Mouse (Mus musculus) heart, postnatal 0 days (tissue): ENCODE data around the gene Slc25a25. TPM values are rescaled to one million over a fixed set of nuclear protein-coding genes. Genes with fewer than 3 reads are reported as not detected.

ENCODE experiments used
- ATAC-seq: fragments of 200-750 bp; cut with Nextera tagmentation; 2 replicates; pipeline ENCODE4 v1.8.0; 2017; ENCODE audit warnings: low read depth, moderate number of reproducible peaks, moderate library complexity; ENCODE audit not compliant: insufficient read depth
- DNase-seq: peaks from one replicate; pipeline ENCODE4 v3.0.0-alpha.2; 2016; ENCODE audit warnings: low spot score
- H3K27ac ChIP-seq: fragments of 300-500 bp; sonication (generic); 2 replicates; pipeline ENCODE4 v1.5.1; 2014; ENCODE audit warnings: low read depth, mild to moderate bottlenecking
- H3K27me3 ChIP-seq: fragments of 300-500 bp; sonication (generic); 2 replicates; pipeline ENCODE4 v1.6.1; 2014; ENCODE audit warnings: low read length, mixed read lengths; ENCODE audit not compliant: control insufficient read depth, insufficient read depth
- H3K36me3 ChIP-seq: fragments of 300-500 bp; sonication (generic); replicated peaks from 2 replicates; pipeline ENCODE4 v1.6.1; 2014; ENCODE audit warnings: low read length, mixed read lengths; ENCODE audit not compliant: control insufficient read depth, insufficient read depth
- H3K4me1 ChIP-seq: fragments of 300-500 bp; sonication (generic); 2 replicates; pipeline ENCODE4 v1.6.1; 2014; ENCODE audit warnings: antibody characterized with exemption; ENCODE audit not compliant: control insufficient read depth, insufficient read depth
- H3K4me2 ChIP-seq: fragments of 300-500 bp; sonication (generic); 2 replicates; pipeline ENCODE4 v1.6.1; 2014; ENCODE audit warnings: low read depth, mild to moderate bottlenecking, low read length, moderate library complexity
- H3K4me3 ChIP-seq: fragments of 300-500 bp; sonication (generic); 2 replicates; pipeline ENCODE4 v1.5.1; 2014; ENCODE audit warnings: low read depth, low read length
- H3K9ac ChIP-seq: fragments of 300-500 bp; sonication (generic); replicated peaks from 2 replicates; pipeline ENCODE4 v1.6.1; 2014; ENCODE audit warnings: low read depth, low read length, mixed read lengths
- H3K9me3 ChIP-seq: fragments of 300-500 bp; sonication (generic); replicated peaks from 2 replicates; pipeline ENCODE4 v1.6.1; 2016; ENCODE audit warnings: low read length; ENCODE audit not compliant: control insufficient read depth
- CTCF ChIP-seq: IDR thresholded peaks from 2 replicates; pipeline ENCODE4 v1.5.1; 2016; ENCODE audit warnings: antibody characterized with exemption, control low read depth, low read depth
- EP300 ChIP-seq: IDR thresholded peaks from 2 replicates; pipeline ENCODE4 v1.6.1; 2016; ENCODE audit warnings: antibody characterized with exemption, low read depth
- WGBS: fragments of 180-500 bp; shearing (Covaris S2); extraction: QIAGEN DNeasy Blood & Tissue Kit; methylation state at CpG from one replicate; pipeline ENCODE4 v1.1.7; 2014; 5-methylcytosine and 5-hydroxymethylcytosine counted together
- polyA plus RNA-seq: library from polyadenylated mRNA; unstranded; fragments of >200 nt; fragmentation: Nextera tagmentation; extraction: Ambion mirVana; gene quantifications from 2 replicates; pipeline ENCODE4 v1.2.1, GENCODE M21; 2015
- total RNA-seq: library from RNA; depleted of rRNA; stranded (reverse); fragments of >200 nt; gene quantifications from 2 replicates; pipeline ENCODE4 v1.2.3, GENCODE M21; 2014; ENCODE audit warnings: low replicate concordance

Slc25a25 gene
- total and polyA plus RNA-seq, 2 experiments from 2014 or later, result 6.6 to 12.5 TPM

GRCm38 (mm10) chr2:32407144-32407824 is 44.0 kb downstream of the Slc25a25 start:
- TF ChIP-seq EP300 (no peak), CTCF (no peak)
- ATAC-seq (no peak), DNase-seq (no peak)
- Histone ChIP-seq H3K9ac (no peak overlapping the region), H3K27ac (no peak overlapping the region), H3K4me1 (no peaks in the 10 kb centered on the region), H3K27me3 (no peaks in the 10 kb centered on the region), H3K36me3 (0 out of 2 replicates have a peak, but pooled peaks cover 10% of the 10 kb centered on the region), H3K4me3 (no peak overlapping the region), H3K4me2 (no peak overlapping the region), H3K9me3 (no peaks in the 10 kb centered on the region)
- WGBS, result 71% methylated on average over 7 of the region's 7 CpGs

GRCm38 (mm10) chr2:32404663-32405062 is 46.6 kb downstream of the Slc25a25 start:
- no peaks in the 10 kb centered on the region for H3K27me3 ChIP-seq
- WGBS, result 14% methylated on average over 2 of the region's 2 CpGs
- TF ChIP-seq EP300 (no peak), CTCF (peak; percentile 100)
- H3K4me1 ChIP-seq, result no peaks in the 10 kb centered on the region
- no peaks in the 10 kb centered on the region for H3K9me3 ChIP-seq
- peaks cover 34% of the 10 kb centered on the region for H3K36me3 ChIP-seq
- H3K4me2 ChIP-seq, result no peak overlapping the region
- no peak overlapping the region for H3K9ac ChIP-seq
- peak; percentile 81 for DNase-seq
- no peak overlapping the region for H3K4me3 ChIP-seq
- ATAC-seq, result peak; percentile 49
- no peak overlapping the region for H3K27ac ChIP-seq

- Histone ChIP-seq H3K36me3 (peaks cover 23% of the 10 kb centered on the region), H3K4me1 (peaks cover 6% of the 10 kb centered on the region; the same call in 1 of the 2 replicates), H3K27me3 (no peaks in the 10 kb centered on the region), H3K27ac (peak overlapping the region; percentile 96), H3K4me2 (peak overlapping the region; percentile 85), H3K9me3 (no peaks in the 10 kb centered on the region), H3K9ac (peak overlapping the region; percentile 85), H3K4me3 (peak overlapping the region; percentile 92)
- DNase-seq, result no peak
- TF ChIP-seq EP300 (no peak), CTCF (no peak)
- WGBS, result under 1% methylated on average over 15 of the region's 15 CpGs
- ATAC-seq, result no peak
These were observed 54.5 kb downstream of the Slc25a25 start for GRCm38 (mm10) chr2:32396695-32397094.

GRCm38 (mm10) chr2:32395946-32396621 is 55.2 kb downstream of the Slc25a25 start:
- no peaks in the 10 kb centered on the region for H3K27me3 ChIP-seq
- peak overlapping the region; percentile 92 for H3K4me3 ChIP-seq
- peak overlapping the region; percentile 85 for H3K9ac ChIP-seq
- peak overlapping the region; percentile 96 for H3K27ac ChIP-seq
- H3K36me3 ChIP-seq, result peaks cover 17% of the 10 kb centered on the region
- peak overlapping the region; percentile 85 for H3K4me2 ChIP-seq
- WGBS, result under 1% methylated on average over 45 of the region's 59 CpGs
- H3K4me1 ChIP-seq, result peaks cover 6% of the 10 kb centered on the region; the same call in 1 of the 2 replicates
- H3K9me3 ChIP-seq, result no peaks in the 10 kb centered on the region
- TF ChIP-seq EP300 (no peak), CTCF (no peak)
- ATAC-seq, result peak; percentile 94
- peak; percentile 94 for DNase-seq

GRCm38 (mm10) chr2:32395484-32395945 is 55.7 kb downstream of the Slc25a25 start, which contains the start of gene Ptges2:
Gene Ptges2, plus strand, starts transcription at chr2:32395896.
- TF ChIP-seq CTCF (no peak), EP300 (no peak; the same call in 1 of the 2 replicates)
- Histone ChIP-seq H3K27ac (peak within 1 kb of the TSS; percentile 96), H3K4me3 (peak within 1 kb of the TSS; percentile 92), H3K36me3 (peaks cover 11% of the 10 kb centered on the region; the same call in 1 of the 2 replicates), H3K27me3 (no peaks in the 10 kb centered on the region), H3K4me2 (peak within 1 kb of the TSS; percentile 85), H3K9me3 (no peaks in the 10 kb centered on the region), H3K4me1 (peaks cover 6% of the 10 kb centered on the region; the same call in 1 of the 2 replicates), H3K9ac (peak within 1 kb of the TSS; percentile 85)
- DNase-seq (peak; percentile 90), ATAC-seq (peak; percentile 86)
- WGBS, result 0% methylated on average over 31 of the region's 31 CpGs
